Mouse (Mus musculus): ENCODE results near the gene Xrcc1. TPM values are rescaled to one million over a fixed set of nuclear protein-coding genes. Genes with fewer than 3 reads are reported as not detected.
A peak's percentile ranks its signal among the peaks of the same experiment; 100 is the strongest.

Xrcc1 gene
- polyA plus RNA-seq, 2 experiments from 2014 or later: 19.9 to 30.3 TPM

GRCm38 (mm10) chr7:24529580-24529979 is 16.5 kb upstream of the Xrcc1 start:
- no peak for ATAC-seq

GRCm38 (mm10) chr7:24530062-24530931 is 15.8 kb upstream of the Xrcc1 start, which contains the start of gene Irgq:
Gene Irgq, plus strand, starts transcription at chr7:24530689.
- peak; percentile 88 for ATAC-seq

GRCm38 (mm10) chr7:24531211-24531971 is 14.7 kb upstream of the Xrcc1 start:
- ATAC-seq: no peak

GRCm38 (mm10) chr7:24533031-24533571 is 13.0 kb upstream of the Xrcc1 start:
- no peak for ATAC-seq

- no peak for ATAC-seq
Observed at GRCm38 (mm10) chr7:24533806-24534205, 12.3 kb upstream of the Xrcc1 start.

- ATAC-seq: no peak
Observed at GRCm38 (mm10) chr7:24534301-24534700, 11.8 kb upstream of the Xrcc1 start.

GRCm38 (mm10) chr7:24537081-24537480 is 9.0 kb upstream of the Xrcc1 start:
- no peak for ATAC-seq

- no peak for ATAC-seq
Observed at GRCm38 (mm10) chr7:24537591-24537990, 8.5 kb upstream of the Xrcc1 start.

- no peak for ATAC-seq
Observed at GRCm38 (mm10) chr7:24538154-24538553, 7.9 kb upstream of the Xrcc1 start.

GRCm38 (mm10) chr7:24538701-24539100 is 7.4 kb upstream of the Xrcc1 start:
- ATAC-seq: no peak

GRCm38 (mm10) chr7:24539686-24540085 is 6.4 kb upstream of the Xrcc1 start:
- no peak for ATAC-seq

GRCm38 (mm10) chr7:24544506-24544905 is 1.6 kb upstream of the Xrcc1 start:
- ATAC-seq: no peak

GRCm38 (mm10) chr7:24546634-24547389 is 723 bp downstream of the Xrcc1 start:
- peak; percentile 99 for ATAC-seq

- ATAC-seq: no peak
Observed at GRCm38 (mm10) chr7:24547534-24548036, 1.5 kb downstream of the Xrcc1 start.

GRCm38 (mm10) chr7:24551985-24552759 is 6.1 kb downstream of the Xrcc1 start:
- ATAC-seq: no peak

- ATAC-seq: no peak
Observed at GRCm38 (mm10) chr7:24555786-24556185, 9.7 kb downstream of the Xrcc1 start.

GRCm38 (mm10) chr7:24561450-24561849 is 15.4 kb downstream of the Xrcc1 start:
- ATAC-seq: no peak

GRCm38 (mm10) chr7:24563191-24563836 is 17.2 kb downstream of the Xrcc1 start:
- no peak for ATAC-seq

- ATAC-seq: no peak
Observed at GRCm38 (mm10) chr7:24563837-24564206, 17.7 kb downstream of the Xrcc1 start.

- peak; percentile 85 for ATAC-seq
Observed at GRCm38 (mm10) chr7:24564607-24565265, 18.6 kb downstream of the Xrcc1 start.

- ATAC-seq: no peak
Observed at GRCm38 (mm10) chr7:24565627-24566026, 19.5 kb downstream of the Xrcc1 start.

Data from activated CD4-positive, CD25-positive, alpha-beta regulatory T cell, adult 4 months (primary cell).